Mouse (Mus musculus): ENCODE measurements around the gene Cotl1.

Gene Cotl1

DNA sequence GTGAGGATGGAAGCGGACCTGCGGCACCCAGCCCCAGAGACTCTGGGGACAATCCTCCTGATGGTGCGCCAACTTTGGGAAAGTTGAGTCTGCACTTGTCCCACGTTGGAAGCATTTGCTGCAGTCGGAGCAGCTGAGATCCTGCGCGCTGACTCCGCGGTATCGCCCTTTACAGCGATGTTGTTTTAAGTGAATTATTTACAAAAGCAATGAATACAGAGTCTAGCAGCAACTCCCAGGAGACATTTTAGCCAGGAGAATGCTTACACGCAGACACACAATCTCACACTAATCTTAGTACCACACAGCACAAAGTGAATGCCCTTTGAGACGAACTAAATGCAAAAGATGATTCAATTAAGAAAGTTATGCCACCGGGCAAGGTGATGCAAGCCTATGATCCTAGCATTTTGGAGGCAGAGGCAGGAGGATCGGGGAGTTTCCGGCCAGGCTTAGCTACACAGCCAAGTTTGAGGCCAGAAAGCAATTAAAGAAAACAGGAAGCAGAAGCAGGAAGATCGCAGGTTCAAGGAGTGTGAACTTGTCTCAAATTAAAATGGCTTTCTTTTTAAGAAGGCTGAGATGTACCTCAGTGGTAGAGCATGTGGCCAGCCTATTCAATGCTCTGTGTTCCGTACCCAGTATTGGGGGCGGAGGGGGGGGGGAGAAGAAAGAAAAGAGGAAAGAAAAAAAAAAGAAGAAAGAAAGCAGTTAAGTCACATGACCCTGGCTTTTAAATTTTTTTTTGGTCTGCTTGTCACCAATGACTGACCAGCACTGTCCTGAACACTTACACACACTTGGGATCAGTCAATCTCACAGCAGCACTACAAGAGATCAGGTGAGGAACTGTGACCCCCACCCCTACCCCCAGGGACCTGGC is 2.0 kb downstream of the Cotl1 start:
- no peak for DNase-seq (ENCODE audit: low read depth, low spot score)

DNA sequence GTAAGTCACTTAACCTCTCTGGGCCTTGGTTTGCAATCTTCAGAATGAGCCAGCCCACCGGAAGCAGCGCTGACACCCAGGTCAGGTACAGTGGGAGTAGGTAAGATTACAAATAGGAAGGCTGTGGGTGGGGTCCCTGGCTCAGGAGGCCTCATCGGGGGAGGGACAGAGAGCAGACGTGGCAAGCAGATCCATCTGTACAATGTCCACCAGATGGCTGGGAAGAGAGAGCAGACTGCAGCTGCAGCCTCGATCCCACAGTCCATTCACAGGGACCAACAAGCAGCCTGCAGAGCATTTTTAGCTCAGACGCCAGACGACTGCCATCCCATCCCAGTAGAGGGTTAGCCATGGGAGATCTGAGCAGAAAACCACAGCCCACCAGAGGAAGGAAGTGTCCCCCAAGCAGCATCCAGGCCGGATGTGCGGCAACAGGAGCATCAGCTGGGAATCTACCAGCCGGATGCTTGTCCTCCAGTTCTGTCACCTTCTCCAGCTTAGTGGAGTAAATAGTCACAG is 2.7 kb downstream of the Cotl1 start:
- no peak for DNase-seq (ENCODE audit: low read depth, low spot score)

DNA sequence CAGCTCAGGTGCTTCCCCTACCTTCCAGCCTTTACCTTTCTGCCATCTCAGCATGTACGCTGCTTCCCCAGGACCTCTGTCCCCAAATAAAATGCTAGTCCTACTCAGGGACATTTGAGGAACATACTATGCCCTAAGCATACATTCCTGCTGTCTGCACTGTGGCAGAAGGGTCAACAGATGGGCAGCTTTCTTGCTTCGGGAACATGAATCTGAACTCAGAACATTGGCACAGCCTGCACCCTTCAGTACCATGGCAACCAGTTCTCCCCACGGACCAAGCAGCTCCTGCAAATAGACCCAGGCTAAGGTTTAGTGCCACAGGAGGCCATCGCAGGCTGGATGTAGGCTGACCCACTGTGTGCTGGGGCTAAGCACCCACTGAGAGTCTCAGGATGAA is 3.5 kb downstream of the Cotl1 start:
- no peak for DNase-seq (ENCODE audit: low read depth, low spot score)

DNA sequence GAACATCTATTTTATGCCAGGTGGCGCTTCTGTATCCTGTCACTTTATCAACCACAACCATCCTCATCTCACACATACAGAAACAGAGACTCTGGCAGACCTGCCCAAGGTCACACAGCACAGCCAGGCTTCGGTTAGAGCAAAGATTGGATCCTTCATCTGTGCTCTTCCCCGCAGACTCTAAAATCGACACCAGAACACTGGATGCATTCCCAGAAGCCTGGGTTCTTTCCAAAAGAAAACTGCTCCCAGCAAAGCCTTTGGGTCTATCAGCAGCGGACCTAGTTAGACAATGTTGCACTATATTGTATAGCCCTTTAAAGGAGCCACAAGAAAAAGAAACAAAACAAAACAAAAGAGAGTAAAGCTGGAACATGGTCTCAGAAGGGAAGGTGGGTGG is 5.1 kb downstream of the Cotl1 start:
- DNase-seq (ENCODE audit: low read depth, low spot score): no peak

DNA sequence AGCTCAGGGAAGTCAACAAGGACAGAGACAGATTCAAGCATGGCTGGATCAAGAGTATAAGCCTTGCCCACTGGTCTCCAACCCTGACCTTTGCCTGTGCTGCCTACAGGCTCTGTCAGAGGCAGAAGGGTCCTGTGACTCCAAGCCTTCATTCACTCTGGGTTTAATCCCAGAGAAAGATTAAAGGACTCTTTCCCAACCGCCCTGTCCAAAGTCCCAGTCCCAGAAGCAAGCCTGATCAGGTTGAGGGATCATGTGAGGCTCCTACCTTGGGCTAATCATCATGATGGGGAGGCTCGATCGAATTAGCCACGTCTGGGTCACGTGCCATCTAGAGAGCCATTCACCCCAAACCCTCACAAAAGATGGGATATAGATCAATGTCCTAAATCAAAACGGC is 5.7 kb downstream of the Cotl1 start:
- no peak for DNase-seq (ENCODE audit: low read depth, low spot score)

DNA sequence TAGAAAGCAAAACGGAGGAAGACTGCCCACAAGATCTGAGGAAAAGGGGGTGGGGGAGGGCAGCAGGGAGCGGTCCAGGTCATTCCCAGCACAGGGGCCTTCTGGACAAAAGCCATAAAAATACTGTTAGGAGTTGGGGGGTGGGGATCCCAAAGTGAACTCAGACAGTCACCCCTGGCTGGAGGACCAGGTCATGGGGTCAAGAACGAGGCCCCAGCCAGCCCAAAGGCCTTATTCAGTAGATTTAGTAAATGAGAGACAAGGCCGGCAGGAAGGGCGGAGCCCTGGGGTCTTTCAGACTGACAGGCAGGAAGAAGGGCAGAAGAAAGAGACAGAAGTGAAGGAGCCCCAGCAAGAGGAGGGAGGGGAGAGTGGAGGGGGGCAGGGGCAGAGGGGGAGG is 7.4 kb downstream of the Cotl1 start:
- DNase-seq (ENCODE audit: low read depth, low spot score): no peak

DNA sequence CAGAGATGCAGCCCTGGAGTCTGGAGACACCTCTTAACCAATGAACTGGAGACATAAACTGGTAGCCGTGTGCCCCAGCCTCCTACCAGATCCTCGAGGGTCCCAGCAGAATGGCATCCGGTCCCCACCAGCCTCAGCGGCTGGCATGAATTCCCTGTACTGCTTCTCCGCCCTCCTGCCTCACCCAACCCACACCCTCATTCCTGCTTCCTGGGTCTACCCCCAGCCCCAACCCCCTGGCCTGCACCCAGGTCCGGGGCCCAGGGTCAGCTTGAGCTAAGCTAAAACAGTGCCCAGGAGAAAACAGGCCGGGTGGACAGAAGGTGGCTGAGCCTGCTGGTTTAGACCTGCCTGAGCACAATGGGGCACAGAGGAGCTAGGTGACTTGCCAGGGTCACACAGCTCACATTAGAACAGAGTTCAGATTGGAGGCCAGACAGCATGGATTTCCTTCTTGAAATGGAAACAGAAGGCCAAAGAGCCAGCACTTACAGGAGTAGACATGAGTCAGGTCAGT is 8.2 kb downstream of the Cotl1 start:
- DNase-seq (ENCODE audit: low read depth, low spot score): no peak

DNA sequence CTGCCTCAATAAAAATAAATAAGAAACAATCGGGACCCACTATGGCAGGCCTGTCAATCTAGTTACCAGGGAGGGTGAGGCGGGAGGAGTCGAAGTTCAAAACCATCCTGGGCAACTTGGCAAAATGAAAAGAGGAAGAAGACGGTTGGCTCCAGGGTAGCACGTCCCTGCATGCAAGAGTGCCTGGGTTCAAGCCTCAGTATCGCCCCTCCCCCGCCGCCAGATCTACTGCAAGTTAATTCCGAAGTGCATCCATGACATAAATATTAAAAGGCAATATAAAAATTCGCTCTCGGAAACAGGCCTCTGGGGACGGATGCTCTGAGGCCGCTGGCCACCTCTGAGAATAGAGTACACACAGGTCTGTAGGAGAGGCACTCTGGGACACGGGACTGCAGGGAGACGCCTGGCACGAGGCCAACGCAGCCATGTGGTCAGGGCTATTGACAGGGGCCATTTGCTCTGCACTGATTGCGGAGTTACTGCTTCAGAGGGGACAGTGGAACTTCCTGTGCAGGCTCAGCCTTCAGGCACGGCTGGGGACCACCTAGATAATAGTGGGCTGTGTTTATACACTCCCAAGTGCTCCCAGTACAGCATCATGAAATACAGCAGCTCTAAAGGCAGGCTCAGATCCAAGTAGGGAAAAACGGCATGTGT is 8.9 kb downstream of the Cotl1 start:
- no peak for DNase-seq (ENCODE audit: low read depth, low spot score)

DNA sequence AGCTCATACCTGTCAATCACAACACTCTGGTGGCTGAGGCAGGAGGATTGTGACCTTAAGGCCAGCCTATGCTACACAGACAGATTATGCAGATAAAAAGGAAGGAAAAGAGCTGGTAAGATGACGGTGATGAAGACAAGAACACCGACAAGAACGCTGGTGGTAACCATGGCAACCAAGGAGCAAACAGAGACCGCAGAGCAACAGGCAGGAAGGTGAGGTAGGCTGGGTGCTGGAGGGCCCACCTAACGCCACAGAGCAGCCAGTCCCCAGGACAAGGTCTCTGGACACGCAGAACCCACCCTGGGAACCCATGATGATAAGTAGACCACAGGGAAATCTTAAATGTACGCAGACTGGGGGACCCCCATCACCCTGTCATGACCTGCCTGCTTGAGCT is 9.8 kb downstream of the Cotl1 start:
- no peak for DNase-seq (ENCODE audit: low read depth, low spot score)

DNA sequence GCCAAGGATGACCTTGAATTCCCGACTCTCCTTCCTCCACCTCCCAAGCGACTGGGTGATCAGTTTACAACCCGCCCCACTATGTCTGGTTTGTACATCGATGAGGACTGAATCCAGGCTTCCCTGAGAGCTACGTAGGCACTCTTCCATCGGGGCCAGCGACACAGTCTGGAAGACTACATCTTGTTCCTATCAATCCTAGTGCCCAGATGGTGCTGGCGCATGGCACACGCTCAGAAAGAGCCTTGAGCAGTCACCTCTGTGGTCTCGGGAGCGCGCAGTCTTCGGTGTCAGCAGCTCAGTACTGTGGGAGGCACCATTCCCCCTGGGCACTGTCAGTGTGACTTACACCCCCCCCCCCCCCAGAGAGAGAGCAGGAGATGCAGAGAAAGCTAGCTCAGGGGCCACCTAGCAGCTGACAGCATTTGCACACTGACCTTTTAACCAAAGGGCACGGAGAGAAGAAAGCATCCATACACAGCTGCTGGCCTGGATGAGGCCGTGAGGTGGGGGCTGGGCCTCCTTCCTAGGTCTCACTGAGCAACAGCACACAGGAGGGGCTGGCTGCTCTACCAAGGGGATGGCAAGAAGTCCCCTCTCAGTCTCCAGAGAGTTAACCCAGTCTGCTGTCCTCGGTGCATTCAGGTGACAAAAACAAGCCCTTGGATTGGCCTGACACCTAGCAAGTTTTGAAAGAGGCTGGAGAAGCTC is 10.3 kb downstream of the Cotl1 start:
- no peak for DNase-seq (ENCODE audit: low read depth, low spot score)

DNA sequence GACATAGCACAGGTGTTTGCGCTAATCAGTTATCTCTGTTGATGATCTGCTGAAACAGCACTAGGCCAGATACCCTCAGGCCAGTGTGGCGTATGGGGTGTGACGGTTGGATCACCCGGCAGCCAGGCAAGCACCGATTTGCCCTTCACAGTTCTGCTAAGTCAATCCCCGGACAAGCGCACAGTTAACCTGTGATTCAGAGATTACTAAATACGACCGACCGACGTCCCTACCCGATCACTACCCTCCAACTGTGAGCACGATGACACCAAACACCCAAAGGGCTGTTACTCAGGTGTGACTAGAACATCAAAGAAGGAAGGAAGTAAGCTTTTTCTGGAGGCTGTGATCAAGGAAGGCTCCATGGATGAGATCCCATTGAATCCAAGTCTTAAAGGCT is 10.9 kb downstream of the Cotl1 start:
- no peak for DNase-seq (ENCODE audit: low read depth, low spot score)

DNA sequence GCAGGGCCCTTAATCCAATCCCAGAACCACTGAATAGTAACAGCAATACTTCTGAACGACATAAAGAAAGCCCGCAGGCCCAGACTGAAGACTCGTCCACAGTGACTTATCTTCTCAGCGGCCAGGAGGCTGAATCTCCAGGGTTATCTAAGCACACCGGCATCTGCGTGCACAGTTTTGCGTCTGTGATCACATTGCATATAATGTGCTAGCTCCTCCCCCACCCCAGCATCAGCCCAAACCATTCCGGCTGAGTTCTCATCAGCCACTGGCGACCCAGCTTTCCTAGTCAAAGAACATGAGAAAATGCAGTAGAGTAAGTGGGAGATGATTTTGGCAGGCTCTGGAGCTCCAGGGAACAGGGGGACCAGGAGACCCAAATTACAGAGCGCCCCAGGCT is 11.3 kb downstream of the Cotl1 start:
- no peak for DNase-seq (ENCODE audit: low read depth, low spot score)

DNA sequence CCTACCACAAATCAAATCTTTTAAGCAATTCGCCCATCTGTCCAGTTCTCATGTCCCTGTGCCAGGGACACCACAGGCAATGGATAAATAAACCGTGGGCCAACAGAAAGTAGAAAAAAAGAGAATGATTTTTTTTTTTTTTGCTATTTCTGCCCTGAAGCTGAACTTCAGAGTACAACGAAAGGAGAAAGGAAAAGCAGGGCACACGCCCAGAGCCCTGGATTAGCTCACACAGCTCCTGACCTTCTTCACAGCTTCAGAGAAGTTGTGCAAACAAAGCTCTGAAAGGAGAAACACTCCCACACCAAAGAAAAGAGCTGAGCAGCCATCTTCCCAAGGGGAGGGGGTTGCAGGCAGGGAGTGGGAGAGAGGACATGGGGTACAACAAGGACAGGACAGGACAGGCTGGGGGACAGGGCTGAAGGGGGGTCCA is 12.6 kb downstream of the Cotl1 start:
- no peak for DNase-seq (ENCODE audit: low read depth, low spot score)

DNA sequence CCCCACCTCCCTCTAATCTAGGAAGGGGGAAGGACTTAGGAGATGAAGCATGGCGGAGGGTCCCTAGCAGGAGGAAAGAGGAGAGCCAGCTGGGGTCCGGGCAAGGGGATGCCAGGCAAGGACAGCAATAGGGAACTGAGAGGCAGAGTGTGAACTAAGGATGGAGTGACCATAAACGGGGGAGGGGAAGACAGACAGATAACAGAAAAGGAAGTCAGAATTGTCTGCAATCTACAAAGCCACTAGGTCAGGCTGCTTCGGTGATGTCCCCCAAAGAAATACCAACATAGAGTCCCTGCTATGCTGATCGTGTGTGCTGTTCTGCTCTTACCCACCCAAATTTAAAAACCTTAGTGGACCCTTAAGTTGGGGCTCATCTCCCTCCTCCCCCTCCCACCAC is 13.4 kb downstream of the Cotl1 start:
- no peak for DNase-seq (ENCODE audit: low read depth, low spot score)

DNA sequence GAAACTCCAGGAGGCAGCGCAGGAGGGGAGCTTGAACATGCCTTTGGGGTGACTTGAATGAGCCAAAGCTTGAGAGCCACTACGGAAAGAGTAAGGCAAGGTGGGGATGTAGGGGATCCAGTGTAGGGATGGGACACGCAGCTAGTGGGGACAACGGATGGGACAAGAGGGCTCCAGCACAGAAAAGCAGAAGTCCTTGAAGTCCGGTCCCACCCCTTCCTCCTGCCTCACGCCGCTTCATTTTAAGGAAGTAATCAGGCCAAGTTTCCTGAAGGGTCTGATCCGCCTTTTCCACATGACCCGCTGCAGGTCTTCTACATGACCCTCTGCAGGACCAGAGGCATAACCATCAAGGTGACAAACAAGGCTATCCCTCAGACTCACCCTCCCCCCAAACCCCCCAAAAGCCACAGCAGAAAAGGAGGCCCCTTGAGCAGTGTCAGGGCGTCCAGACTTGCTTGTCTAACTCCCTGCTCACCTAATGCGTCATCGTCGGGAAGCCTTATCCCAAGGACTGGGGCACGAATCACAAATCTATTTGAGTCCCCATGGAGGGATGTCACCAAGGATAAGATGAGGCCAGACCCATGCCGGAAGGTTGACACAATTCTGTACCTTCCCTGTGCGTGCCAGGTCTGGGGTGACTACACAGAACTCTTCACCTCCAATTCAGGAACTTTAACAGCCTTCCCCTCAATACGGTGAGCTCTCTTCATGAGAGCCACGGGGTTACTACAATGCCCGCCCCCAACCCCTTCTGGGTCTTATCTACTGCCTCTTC is 14.2 kb downstream of the Cotl1 start:
- no peak for DNase-seq (ENCODE audit: low read depth, low spot score)

DNA sequence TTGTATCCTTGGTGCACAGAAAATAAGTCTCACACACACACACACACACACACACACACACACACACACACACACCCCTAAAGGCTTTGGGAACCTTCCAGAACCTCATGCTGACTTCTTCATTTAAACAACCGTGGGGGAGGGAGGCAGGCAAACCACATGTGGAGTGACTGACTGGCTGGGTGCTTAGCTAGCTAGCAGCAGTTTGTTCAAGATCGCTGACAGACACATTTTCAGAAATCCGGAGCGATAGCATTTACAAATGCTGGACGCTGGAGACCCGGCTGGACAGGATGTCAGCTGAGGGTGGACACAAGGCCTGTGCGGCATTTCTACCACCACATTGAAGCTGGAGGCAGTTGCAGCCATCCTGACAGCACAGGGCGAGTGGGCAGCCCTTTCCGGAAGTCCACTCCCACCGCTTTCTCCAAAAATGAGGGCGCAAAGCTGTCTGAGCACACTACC is 15.5 kb downstream of the Cotl1 start:
- no peak for DNase-seq (ENCODE audit: low read depth, low spot score)

DNA sequence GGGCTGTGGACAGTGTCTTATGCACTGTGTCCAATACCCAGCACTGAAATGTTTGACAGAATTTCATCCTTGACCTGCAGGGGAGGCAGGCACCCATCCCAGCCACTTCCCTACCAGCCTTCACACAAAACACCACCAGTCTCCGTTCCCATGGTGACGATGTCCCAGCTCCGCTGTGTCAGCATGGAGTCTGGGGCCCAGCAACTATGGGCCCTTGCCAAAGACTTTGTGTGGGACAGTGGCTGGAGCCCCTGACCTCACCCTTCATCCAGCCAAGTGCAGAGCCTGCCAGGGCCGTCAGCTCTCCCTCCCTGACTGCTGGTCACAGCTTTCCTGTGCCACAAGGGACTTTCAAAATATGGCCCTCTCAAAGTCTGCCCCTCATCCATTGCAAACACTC is 16.2 kb downstream of the Cotl1 start:
- DNase-seq (ENCODE audit: low read depth, low spot score): no peak

DNA sequence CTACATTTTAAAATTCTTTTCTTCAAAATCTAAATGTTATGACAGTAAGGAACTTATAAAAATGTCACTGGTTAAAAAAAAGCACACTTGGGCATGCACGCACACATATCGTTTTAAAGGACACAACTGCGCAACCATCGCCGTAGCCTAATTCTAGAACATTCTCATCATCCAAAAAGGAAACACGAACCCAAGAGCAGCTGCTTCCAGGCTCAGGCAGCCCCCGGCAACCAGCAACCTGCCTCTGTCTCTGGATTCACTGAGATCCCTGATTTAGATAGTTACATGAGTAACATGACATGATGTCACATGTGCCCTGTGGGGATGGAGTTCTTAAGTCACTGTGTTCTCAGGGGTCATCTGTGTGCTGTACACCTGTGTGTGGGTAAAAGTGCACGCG is 17.1 kb downstream of the Cotl1 start:
- no peak for DNase-seq (ENCODE audit: low read depth, low spot score)

DNA sequence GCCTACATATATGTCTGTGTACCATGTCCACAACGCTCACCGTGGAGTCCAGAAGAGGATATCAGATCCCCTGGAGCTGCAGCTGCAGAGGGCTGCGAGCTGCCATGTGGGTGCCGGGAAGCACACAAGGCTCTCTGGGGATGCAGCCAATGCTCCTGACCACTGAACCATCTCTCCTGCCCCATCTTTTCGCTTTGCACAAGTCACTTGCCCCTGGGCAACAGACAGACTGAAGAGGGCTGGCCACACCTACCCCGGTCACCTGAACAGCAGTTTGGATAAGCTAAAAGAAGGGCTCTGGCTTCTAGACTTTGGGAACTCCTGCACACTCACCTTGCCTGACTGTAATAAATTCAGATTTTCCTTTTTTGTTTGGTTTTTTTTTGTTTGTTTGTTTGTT is 18.7 kb downstream of the Cotl1 start:
- no peak for DNase-seq (ENCODE audit: low read depth, low spot score)

DNA sequence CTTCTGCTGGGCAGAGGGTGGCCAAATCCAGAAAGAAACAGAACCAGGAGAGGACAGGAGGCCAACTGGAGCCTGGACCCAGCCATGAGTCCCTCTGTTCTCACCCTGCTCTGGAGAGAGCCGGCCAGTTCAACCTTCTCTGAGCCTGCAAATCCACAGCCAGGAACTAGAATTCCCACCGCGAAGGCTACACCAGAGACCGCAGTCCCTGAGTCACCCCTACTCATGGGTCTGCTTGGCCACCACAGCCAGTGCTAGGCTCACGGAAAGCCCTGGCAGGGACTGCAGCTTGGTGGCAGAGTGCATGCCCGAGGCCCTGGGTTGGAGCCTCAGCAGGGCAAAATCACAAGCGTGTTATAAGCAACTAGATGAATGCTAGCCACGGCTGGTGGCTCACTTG is 20.4 kb downstream of the Cotl1 start:
- no peak for DNase-seq (ENCODE audit: low read depth, low spot score)

DNA sequence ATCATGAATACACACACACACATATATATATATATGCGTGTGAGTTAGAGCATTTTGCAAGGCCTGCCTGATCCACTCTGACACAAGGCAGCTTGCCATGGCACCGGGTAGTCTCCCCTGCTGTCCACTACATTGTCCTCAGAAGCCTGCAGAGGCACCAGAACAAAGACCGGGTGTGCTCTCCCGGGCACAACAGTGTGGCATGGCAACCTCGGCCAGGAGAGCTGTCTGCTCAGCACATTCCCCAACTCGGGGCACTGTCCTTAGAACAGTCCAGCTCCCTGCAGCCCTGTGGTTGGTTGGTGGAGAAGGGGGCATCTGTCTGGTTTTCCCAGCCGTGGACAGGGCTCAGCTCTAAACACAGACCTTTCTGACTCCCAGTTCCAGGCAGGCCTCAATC is 21.0 kb downstream of the Cotl1 start:
- DNase-seq (ENCODE audit: low read depth, low spot score): no peak
